Mouse (Mus musculus) thymus, adult 2 months (tissue): ENCODE data around the gene Lmo7.

Experiments
- CTCF ChIP-seq: fragments of 200-500 bp; IDR thresholded peaks from 2 replicates; pipeline ENCODE4 v1.5.1; 2012; ENCODE audit warnings: mild to moderate bottlenecking, control low read depth, low read length, moderate library complexity, borderline replicate concordance; ENCODE audit not compliant: control insufficient read depth, poor library complexity, insufficient read depth; ENCODE audit errors: extremely low read depth
- POLR2A ChIP-seq: fragments of 200-500 bp; IDR thresholded peaks from 2 replicates; pipeline ENCODE4 v1.6.1; 2012; ENCODE audit warnings: mild to moderate bottlenecking, low read length, control low read depth, moderate library complexity; ENCODE audit not compliant: control insufficient read depth, poor library complexity, insufficient read depth; ENCODE audit errors: extremely low read depth

DNA sequence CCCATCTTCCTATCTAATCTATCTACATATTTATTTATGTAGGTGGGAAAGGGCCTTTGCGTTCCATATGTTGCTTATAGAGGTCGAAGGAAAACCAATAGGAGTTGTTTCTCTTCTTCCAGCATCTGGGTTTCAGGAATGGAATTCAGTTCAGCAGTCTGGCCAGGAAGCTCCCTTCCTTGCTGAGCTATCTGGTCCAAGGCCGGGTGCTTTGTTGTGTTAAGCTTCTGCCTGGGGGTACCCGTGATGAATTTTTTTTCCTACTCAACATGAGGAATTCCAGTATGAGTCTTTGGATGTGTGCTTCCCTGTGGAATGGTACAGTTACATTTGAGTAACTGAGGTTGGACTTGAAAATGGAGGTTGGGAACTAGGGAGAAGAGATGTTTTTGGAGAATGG lies 139.9 kb downstream of the Lmo7 start:
- TF ChIP-seq POLR2A: no peak
- TF ChIP-seq CTCF: no peak
